Mouse (Mus musculus): Measurements from ENCODE around the gene Lrba.
A peak's percentile ranks its signal among the peaks of the same experiment; 100 is the strongest.

Lrba gene

DNA sequence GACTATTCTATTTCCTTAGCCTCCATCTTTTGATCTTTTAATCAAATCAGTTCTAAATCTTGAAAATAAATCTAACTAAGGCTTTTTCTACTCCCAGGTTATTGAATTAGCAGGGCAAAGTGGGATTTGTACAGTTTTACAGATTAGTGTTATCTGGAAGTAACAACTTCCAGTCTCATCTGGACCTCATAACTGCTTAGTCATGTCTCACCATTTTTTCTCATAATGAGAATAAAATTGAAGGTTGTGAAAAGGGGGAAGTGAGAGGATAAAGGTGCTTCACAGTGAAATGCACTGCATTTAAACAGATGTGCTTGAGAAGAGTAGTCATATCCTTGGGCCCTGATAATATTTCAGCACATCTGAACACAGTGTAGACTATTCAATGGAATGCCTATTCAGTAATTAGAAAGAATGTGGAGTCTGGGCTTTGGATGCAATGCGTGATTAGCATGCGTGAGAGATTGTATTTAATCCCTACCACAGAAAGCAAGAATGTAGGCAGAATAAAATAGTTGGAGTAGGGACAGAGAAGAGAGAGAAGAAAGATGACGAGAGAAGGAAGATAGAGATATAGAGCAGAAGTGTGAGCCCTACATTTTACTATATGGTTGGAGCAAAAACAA lies 298.5 kb downstream of the Lrba start:
- DNase-seq, result no peak

DNA sequence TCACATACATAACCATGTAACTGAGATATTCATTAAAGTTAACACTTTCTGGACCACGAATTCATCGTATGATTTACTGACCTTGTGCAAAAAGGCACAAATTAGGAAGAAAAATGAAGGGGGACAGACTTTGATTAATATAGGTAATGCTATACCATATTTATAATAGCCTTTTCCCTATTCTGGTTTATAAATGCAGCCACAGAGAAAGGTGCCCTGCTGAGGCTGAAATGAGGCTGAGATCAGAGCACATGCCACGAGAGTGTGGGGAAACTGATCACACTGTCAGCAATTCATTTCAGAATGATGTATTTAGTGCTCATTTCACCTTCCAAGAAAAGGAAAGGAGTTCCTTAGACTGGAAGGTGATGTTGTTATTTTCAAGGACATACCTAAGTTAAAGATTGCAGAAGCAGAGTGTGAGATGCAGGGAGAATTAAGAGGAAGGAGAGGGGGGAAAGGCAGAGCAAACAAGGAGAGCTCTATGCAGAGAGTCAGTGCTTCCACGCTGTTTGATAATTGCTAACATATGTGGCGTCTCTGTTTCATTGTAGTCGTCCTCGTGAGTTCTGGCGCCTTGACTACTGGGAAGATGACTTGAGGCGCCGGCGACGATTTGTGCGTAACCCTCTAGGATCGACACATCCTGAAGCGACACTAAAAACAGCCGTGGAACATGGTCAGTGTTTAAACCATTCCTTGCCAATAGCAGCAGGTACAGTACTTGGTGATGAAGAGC lies 307.2 kb downstream of the Lrba start:
- no peak for DNase-seq

GRCm38 (mm10) chr3:86536751-86537150 lies 312.3 kb downstream of the Lrba start:
- DNase-seq, result no peak

- peak; percentile 12 to 48 for DNase-seq
Measured at GRCm38 (mm10) chr3:86538645-86539554, 314.4 kb downstream of the Lrba start.

DNA sequence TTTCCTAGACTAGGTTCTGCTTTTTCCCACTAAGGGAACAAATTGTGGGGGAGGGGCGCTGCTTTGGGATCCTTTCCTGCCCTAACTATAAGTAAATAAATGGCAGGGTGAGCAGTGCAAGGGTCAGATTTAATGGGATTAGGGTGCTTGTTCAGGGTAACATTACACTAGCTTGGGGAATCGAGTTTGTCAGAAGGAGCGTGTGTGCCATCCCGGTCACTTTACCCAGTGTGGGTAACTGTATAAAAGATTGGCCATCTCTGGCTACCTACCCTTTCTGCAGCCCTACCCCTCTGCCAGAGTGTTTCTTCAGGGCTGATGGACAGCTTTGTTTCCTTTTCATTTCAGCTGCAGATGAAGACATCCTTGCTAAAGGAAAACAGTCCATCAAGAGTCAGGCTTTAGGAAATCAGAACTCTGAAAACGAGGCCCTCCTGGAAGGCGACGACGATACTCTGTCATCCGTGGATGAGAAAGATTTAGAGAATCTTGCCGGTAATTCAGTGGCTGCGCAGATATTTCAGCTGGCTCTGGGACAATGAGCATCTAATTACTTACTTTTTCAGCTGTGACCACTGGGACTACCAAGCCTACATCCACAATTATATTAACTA lies 315.2 kb downstream of the Lrba start:
- DNase-seq, result peak; percentile 25 to 39

DNA sequence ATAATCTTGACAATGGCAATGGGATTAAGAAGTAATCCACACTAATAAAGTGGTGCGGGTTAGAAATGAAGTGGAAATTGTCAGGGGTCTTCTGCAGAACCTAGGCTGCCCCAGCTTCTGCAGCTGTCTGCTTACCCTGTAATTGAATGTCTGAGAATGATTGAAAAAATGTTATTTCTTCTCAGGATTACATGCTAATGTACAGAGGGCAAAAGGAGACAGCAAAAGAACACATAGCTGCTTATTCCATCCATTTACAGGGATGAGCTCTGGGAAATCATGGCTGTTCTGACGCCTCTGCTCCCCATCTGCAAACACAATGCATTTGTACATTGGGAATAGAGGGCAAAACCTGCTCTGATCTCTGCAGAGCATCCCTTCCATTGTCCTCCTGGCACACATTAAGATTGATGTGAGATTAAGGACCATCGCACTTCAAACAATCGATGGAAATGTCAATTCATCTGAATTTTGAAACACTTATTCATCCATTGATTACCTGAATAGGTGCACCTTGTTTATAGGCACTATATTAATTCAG lies 316.7 kb downstream of the Lrba start:
- no peak for DNase-seq

DNA sequence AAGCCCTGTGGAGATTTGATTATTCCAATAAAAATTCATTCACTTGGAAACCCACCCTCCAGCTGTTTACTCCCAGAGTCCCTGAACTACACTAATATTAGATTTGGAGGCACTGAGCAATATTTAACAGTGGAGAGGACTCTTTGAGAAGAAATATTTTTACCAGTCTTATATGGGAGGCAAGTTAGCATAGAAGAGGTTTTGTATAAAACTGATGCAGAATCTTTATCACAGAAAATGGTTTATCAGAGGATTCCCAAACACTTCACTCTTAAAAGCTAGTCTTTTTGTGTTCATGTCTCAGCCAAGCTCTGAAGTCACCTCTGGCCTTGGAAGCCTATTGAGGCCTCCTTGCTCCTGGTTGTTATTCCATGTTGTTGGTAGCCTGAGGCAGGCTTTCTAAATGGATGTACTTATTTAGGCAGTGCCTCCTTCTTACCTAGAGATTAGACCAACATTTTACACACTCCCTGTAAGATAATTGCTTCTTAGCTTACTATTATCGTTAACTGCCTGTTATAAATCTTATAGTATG lies 317.4 kb downstream of the Lrba start:
- DNase-seq, result no peak

DNA sequence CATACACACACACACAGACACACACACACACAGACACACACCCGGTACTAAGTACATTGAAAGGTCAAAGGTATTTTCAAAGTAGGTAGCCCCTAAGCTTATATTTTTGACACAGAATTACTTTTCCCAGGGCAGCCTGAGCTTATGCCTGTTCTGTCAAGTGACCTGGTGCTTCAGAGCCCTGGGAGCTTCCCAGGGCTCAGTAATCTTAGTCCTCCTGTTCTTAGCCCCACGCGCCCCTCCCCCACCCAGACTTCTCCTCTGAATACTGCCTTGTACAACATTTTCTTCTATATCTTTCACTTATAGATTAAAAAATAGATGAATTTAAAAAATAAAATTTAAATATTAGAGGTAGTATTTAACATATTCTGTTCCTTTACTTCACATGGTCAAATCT lies 320.3 kb downstream of the Lrba start:
- peak; percentile 65 to 77 for DNase-seq

GRCm38 (mm10) chr3:86545945-86546344 lies 321.5 kb downstream of the Lrba start:
- peak in 1 of 2 experiments; percentile 23 for DNase-seq

GRCm38 (mm10) chr3:86546471-86547250 lies 322.2 kb downstream of the Lrba start:
- DNase-seq, result peak; percentile 86 to 90

GRCm38 (mm10) chr3:86547251-86547791 lies 322.8 kb downstream of the Lrba start:
- peak; percentile 54 to 71 for DNase-seq

DNA sequence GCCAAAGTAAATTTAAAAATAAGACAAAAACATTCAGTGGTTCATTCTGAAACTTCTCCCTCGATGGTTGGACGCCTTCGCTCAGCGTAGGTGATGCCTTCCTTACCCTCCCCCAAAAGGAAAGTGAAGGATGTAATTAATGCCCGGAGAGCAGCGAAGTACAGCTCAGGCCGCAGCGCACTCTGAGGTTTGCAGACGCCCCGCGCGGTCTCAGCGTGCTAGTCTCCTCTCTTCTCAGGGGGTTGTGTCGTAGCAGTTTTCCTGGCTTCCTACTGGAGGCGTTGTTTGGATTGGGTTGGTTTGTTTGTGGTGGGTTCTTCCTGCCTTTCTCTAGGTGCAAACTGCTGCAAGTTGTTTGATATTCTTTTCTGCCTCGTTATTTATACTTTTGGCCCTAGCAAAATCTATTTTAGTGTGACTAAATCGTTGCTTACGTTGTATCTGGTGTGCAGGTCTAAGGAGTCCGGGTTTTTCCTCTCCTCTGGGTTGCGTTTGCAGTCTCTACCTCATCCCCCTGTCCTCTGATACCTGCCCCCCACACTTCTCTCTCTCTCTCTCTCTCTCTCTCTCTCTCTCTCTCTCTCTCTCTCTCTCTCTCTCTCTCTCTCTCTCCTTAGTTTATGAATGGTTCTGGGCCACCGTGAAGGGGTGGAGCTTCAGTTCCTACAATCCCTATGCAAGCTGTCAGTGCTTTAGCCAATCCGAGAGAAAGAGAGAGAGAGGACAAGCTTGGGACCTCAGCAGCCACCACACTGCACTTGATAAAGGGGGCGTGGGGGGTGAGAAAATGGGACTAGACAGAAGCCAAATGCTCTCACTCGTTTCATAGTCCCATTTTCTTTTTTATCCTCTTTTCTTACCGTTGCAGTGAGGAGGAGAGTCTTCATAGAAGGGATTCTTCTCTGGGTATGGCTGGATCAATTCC lies 323.9 kb downstream of the Lrba start, which contains the start of gene Mab21l2:
Gene Mab21l2 (minus strand): TSS at position 539 of the 925 bp plus-strand sequence.
- DNase-seq, result peak; percentile 62 to 72

GRCm38 (mm10) chr3:86550301-86551010 lies 326.0 kb downstream of the Lrba start:
- DNase-seq, result peak; percentile 43 to 45

GRCm38 (mm10) chr3:86551011-86551728 lies 326.7 kb downstream of the Lrba start:
- peak; percentile 32 to 44 for DNase-seq

DNA sequence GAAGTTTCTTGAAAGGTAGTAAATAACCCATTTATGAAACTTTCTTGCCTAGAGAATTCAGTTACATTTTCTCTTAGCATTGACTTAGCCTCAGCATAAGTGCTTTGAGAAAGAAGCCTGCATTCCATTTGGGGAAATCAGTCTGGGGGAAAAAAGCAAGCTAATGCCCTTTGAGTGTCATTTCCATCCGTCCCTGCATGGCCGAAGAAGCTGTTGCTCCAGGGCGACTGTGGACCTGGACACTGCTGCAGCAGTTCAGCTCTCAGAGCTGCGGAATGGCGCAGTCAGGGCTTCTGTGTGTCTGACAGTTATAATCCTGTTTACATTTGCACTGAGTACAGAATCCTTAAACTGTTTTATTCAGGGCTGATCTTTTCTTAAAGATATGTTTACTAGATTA lies 327.7 kb downstream of the Lrba start:
- no peak for DNase-seq

DNA sequence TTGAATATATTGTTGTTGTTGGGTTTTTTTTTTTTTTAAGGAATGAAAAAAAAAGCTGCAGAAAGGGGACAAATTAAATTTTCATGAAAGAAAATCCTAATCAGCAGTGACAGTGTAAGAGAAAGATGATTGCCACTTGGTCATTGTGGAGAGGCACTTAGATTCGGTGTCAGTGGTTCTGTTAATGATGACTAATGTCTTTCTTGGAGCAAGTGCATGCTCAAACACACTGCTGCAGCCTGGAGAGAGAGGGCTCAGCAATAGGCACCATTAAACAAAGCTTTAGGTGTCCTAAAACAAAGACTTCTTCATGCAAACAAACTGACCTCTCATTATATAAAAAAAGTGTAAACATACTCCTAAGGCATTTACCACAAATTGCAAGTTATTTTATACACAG lies 334.5 kb downstream of the Lrba start:
- DNase-seq, result no peak

- DNase-seq, result no peak
Measured at GRCm38 (mm10) chr3:86559635-86560034, 335.2 kb downstream of the Lrba start.

DNA sequence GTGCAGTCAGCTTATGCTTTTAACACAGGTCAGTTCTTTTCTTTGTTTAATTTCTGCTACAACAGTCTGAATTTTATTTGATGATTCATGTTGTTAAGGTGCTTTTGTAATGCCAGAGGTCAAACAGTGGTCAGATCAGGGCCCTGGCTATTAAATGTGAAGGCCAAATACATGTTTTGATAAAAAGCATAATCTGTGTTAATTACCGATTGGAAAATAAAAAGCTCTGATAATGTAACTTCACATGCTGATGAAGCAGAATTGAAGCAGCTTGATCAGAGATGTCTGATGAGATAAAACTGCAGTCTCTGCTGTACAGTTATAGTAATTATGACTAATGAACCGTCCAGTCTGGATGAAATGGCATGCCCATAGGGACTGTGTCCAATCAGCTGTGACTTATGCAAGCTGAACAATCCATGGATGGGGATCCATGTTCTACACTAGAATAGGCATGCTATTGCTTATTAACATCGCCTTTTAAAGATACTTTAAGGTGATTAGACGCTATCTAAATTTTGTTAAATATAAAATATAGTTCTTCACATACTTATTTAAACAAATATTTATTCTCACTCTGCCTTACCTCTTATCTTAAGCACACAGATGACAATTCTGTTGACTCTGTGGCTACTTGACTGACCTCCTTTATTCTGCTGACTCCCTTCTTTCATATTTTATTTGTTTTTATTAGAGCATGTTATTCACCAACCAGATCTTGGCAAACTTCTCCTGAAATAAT lies 336.0 kb downstream of the Lrba start:
- no peak for DNase-seq
